Mouse (Mus musculus): Measurements from ENCODE around the gene Kcnh1.

The Kcnh1 gene

GRCm38 (mm10) chr1:192537169-192537568 lies 346.6 kb downstream of the Kcnh1 start:
- no peak for DNase-seq

- no peak for DNase-seq
Observed at GRCm38 (mm10) chr1:192542093-192542492, 351.5 kb downstream of the Kcnh1 start.

- DNase-seq: no peak
Observed at GRCm38 (mm10) chr1:192543686-192544085, 353.1 kb downstream of the Kcnh1 start.

GRCm38 (mm10) chr1:192544091-192544490 lies 353.5 kb downstream of the Kcnh1 start:
- no peak for DNase-seq

GRCm38 (mm10) chr1:192544901-192545300 lies 354.3 kb downstream of the Kcnh1 start:
- DNase-seq: no peak

GRCm38 (mm10) chr1:192546843-192547242 lies 356.3 kb downstream of the Kcnh1 start:
- DNase-seq: peak in 1 of 2 experiments; percentile 17

- DNase-seq: no peak
Observed at GRCm38 (mm10) chr1:192550561-192550960, 360.0 kb downstream of the Kcnh1 start.

GRCm38 (mm10) chr1:192555516-192555915 lies 364.9 kb downstream of the Kcnh1 start:
- DNase-seq: no peak

- DNase-seq: no peak
Observed at GRCm38 (mm10) chr1:192557978-192558594, 367.5 kb downstream of the Kcnh1 start.

- DNase-seq: peak; percentile 25 to 51
Observed at GRCm38 (mm10) chr1:192559341-192559740, 368.8 kb downstream of the Kcnh1 start.
